Comparison of ENCODE assay signal across 20 mouse cellular contexts in the genomic region with DNA sequence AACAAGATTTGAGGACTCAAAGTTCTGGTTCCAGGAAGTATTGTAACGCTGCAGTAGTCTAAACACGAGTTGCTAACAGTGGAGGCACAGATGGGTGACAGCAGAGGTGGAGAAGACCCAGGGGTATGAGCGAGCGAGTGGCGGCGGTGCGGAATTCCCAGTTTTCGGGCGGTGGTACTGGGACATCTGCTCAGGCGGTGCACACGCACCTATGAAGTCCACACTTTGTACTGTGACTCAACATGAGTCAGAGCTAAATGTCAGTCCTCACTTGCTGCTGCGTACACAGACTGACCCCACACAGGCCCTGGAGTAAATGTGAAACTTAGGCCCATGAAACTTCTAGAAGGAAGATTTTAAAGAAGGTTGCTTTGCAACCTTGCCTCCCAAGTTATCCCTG.
A peak's percentile ranks its signal among the peaks of the same experiment; 100 is the strongest.
DNase-seq lines count a peak whose midpoint lies in the region; ATAC-seq and TF ChIP-seq lines count a peak whose summit lies in the region.
"Had no signal": no experiment of that assay in that cellular context is flagged by ENCODE, and none has a peak within 500 bp of the region (broad histone marks: within the 10 kb centered on the region; RNA-seq: fewer than 3 reads in every experiment).

No protein-coding gene starts in this region.

- WGBS in lung, postnatal 0 days = 87% methylated on average over 12 of the region's 12 CpGs

- H3K9me3 ChIP-seq in lung, postnatal 0 days (ENCODE audit: low read length) = no peaks in the 10 kb centered on the region
- H3K9me3 ChIP-seq: embryonic facial prominence, embryonic 10.5 days; forebrain, embryonic 13.5 days; heart, embryonic 12.5 days; hindbrain, embryonic 10.5 days; hindbrain, embryonic 15.5 days had no signal

- no peaks in the 10 kb centered on the region for H3K27me3 ChIP-seq in lung, postnatal 0 days (replicated peaks; ENCODE audit: insufficient read depth, low read length)
- H3K27me3 ChIP-seq in C2C12 (ENCODE audit: control insufficient read depth, insufficient read depth, insufficient read length) (no peaks in the 10 kb centered on the region), myocyte (ENCODE audit: control insufficient read depth, insufficient read depth, insufficient read length) (no peaks in the 10 kb centered on the region)
- H3K27me3 ChIP-seq: forebrain, embryonic 13.5 days; heart, embryonic 12.5 days; hindbrain, embryonic 15.5 days had no signal

- 0 out of 2 replicates have a peak, but pooled peaks have one; percentile 33 for ATAC-seq in lung, postnatal 0 days
- ATAC-seq: activated CD4-positive, CD25-positive, alpha-beta regulatory T cell, adult 4 months; forebrain, embryonic 13.5 days; forebrain, postnatal 0 days had no signal

- H3K4me3 ChIP-seq in lung, postnatal 0 days (ENCODE audit: low read depth, low read length) = no peak overlapping the region
- H3K4me3 ChIP-seq in C2C12 (ENCODE audit: insufficient read depth, poor library complexity, severe bottlenecking) (no peak overlapping the region), myocyte (no peak overlapping the region)
- H3K4me3 ChIP-seq: embryonic facial prominence, embryonic 10.5 days; forebrain, embryonic 13.5 days; gastrocnemius, adult 2 months; heart, embryonic 12.5 days; hindbrain, embryonic 10.5 days; hindbrain, embryonic 15.5 days had no signal

- H3K9ac ChIP-seq in lung, postnatal 0 days (replicated peaks; ENCODE audit: low read depth) = no peak overlapping the region
- H3K9ac ChIP-seq: forebrain, embryonic 13.5 days; forebrain, postnatal 0 days; heart, embryonic 12.5 days; hindbrain, embryonic 15.5 days had no signal

- H3K79me2 ChIP-seq in C2C12 (ENCODE audit: control insufficient read depth, insufficient read depth) (no peaks in the 10 kb centered on the region), myocyte (ENCODE audit: control insufficient read depth, insufficient read depth) (peaks cover 10% of the 10 kb centered on the region)

- H3K36me3 ChIP-seq in lung, postnatal 0 days (ENCODE audit: insufficient read depth, low read length) = no peaks in the 10 kb centered on the region
- H3K36me3 ChIP-seq in C2C12 (ENCODE audit: control insufficient read depth, insufficient read depth) (no peaks in the 10 kb centered on the region), myocyte (ENCODE audit: control insufficient read depth, insufficient read depth) (no peaks in the 10 kb centered on the region)
- H3K36me3 ChIP-seq: embryonic facial prominence, embryonic 10.5 days; hindbrain, embryonic 10.5 days; hindbrain, embryonic 15.5 days had no signal

- no peak for TF ChIP-seq CTCF in lung, postnatal 0 days (IDR thresholded peaks at IDR 0.05)
- no peak for TF ChIP-seq CTCF in C2C12 (IDR thresholded peaks at IDR 0.05; ENCODE audit: control insufficient read depth, insufficient read depth, insufficient read length)

- no peaks in the 10 kb centered on the region for H3K79me3 ChIP-seq in C2C12 (ENCODE audit: low read depth)

- H3K27ac ChIP-seq in lung, postnatal 0 days (ENCODE audit: low read length) = no peak overlapping the region
- H3K27ac ChIP-seq: embryonic facial prominence, embryonic 10.5 days; forebrain, embryonic 13.5 days; gastrocnemius, adult 2 months; hindbrain, embryonic 10.5 days; hindbrain, embryonic 15.5 days had no signal

- no peak overlapping the region for H3K4me2 ChIP-seq in lung, postnatal 0 days (replicated peaks; ENCODE audit: low read depth, low read length)
- peak overlapping the region; percentile 30 for H3K4me2 ChIP-seq in myocyte (ENCODE audit: low read depth)
- H3K4me2 ChIP-seq: forebrain, embryonic 13.5 days; heart, embryonic 12.5 days; hindbrain, embryonic 15.5 days had no signal

- no peak for DNase-seq in lung, postnatal 0 days (ENCODE audit: low spot score)
- DNase-seq in lung, postnatal 25 days (ENCODE audit: low spot score) = no peak
- no peak for DNase-seq in cerebellum, adult 9-10 months
- DNase-seq in gastrocnemius, adult 18-20 months (ENCODE audit: low spot score) = no peak
- DNase-seq in kidney, postnatal 10 days = no peak
- DNase-seq: adrenal gland, adult 8-10 months; cerebellum, adult 11-12 months; cerebellum, adult 9-11 months; forebrain, postnatal 0 days; gastrocnemius, adult 2 months; gastrocnemius, postnatal 25 days; kidney, adult 18-20 months had no signal

- no peak overlapping the region for H3ac ChIP-seq in C2C12 (ENCODE audit: control insufficient read depth, insufficient read length, low read depth)
- no peak overlapping the region for H3ac ChIP-seq in myocyte (ENCODE audit: control insufficient read depth, insufficient read length)

- H3K4me1 ChIP-seq in lung, postnatal 0 days (ENCODE audit: insufficient read depth, low read depth, low read length) = peaks cover 6% of the 10 kb centered on the region; the same call in 1 of the 2 replicates

- no peak for TF ChIP-seq EP300 in lung, postnatal 0 days (IDR thresholded peaks at IDR 0.05)

- TF ChIP-seq POLR2A in myocyte (IDR thresholded peaks at IDR 0.05; ENCODE audit: insufficient read length, low read depth) = no peak

TF ChIP-seq in C2C12, 6 proteins besides CTCF, POLR2A, EP300 and RAD21:
- no peak for TF ChIP-seq USF1 (IDR thresholded peaks at IDR 0.05; ENCODE audit: low read depth)
- no peak for TF ChIP-seq MYOG (IDR thresholded peaks at IDR 0.05; ENCODE audit: control insufficient read depth, extremely low read depth, insufficient read length)
- TF ChIP-seq MAX (IDR thresholded peaks at IDR 0.05) = no peak
- TF ChIP-seq CEBPB (IDR thresholded peaks at IDR 0.05; ENCODE audit: low read depth) = no peak
- TF ChIP-seq MYOD1 (IDR thresholded peaks at IDR 0.05; ENCODE audit: control insufficient read depth, insufficient read length, low read depth) = peak; percentile 51
- TF ChIP-seq FOSL1 (IDR thresholded peaks at IDR 0.05; ENCODE audit: insufficient read depth, low read length, poor library complexity, severe bottlenecking) = peak; percentile 70

TF ChIP-seq in myocyte, 11 proteins besides CTCF, POLR2A, EP300 and RAD21:
- TF ChIP-seq E2F4 (IDR thresholded peaks at IDR 0.05; ENCODE audit: insufficient read depth) (no peak), POLR2AphosphoS2 (IDR thresholded peaks at IDR 0.05; ENCODE audit: insufficient read length, low read depth) (no peak), TCF12 (IDR thresholded peaks at IDR 0.05; ENCODE audit: insufficient read depth, poor library complexity, severe bottlenecking) (no peak), SRF (IDR thresholded peaks at IDR 0.05; ENCODE audit: control insufficient read depth, insufficient read length, low read depth) (no peak), MYOD1 (IDR thresholded peaks at IDR 0.05; ENCODE audit: control insufficient read depth in 1 of 3, insufficient read length in 2 of 3, low read depth in 2 of 3) (peak in 2 of 3 experiments; percentile 15 to 76), CEBPB (IDR thresholded peaks at IDR 0.05; ENCODE audit: insufficient read depth, poor library complexity, severe bottlenecking) (no peak), USF1 (IDR thresholded peaks at IDR 0.05; ENCODE audit: low read depth) (no peak), REST (IDR thresholded peaks at IDR 0.05; ENCODE audit: insufficient read depth, insufficient read length) (no peak), MYOG (IDR thresholded peaks at IDR 0.05; ENCODE audit: control insufficient read depth in 1 of 3, insufficient read depth in 1 of 3, insufficient read length in 2 of 3, low read depth in 2 of 3) (peak in 1 of 3 experiments; percentile 60), MAX (IDR thresholded peaks at IDR 0.05; ENCODE audit: low read depth) (no peak), TCF3 (IDR thresholded peaks at IDR 0.05; ENCODE audit: insufficient read length, low read depth) (no peak)
